Mouse (Mus musculus): ENCODE measurements at regions not wholly inside any gene's neighbourhood (a gene's known extent, or its start where the extent isn't known, plus 50 kb on each side); places are given as distances from the start of the nearest gene placed in this dataset.

DNA sequence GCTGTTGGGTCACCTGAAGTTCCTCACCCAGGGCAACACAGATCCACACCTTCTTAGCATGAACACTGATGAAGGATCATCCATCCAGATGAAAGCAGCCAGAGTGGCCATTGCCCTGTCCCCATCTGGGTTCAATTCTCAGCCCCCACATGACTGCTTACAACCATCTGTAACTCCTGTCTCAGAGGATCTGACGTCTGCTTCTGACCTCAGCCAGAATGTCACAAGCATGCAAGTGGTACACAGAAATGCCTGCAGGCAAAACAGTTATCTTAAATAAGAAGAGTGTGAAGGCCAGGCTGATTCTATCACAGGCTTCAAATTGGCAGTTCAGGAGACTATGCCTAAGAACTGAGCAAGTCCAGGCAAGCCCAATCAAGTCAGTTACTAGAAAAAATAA lies 76.2 kb upstream of the Dlg1 start:
- no peak overlapping the region for H3K27ac ChIP-seq (ENCODE audit: low read length)
- H3K36me3 ChIP-seq (ENCODE audit: control insufficient read depth, insufficient read depth) = no peaks in the 10 kb centered on the region
- H3K9me3 ChIP-seq (replicated peaks; ENCODE audit: control insufficient read depth, low read length) = no peaks in the 10 kb centered on the region
- no peak overlapping the region for H3K9ac ChIP-seq (ENCODE audit: low read depth, low read length)
- peaks cover 5% of the 10 kb centered on the region for H3K4me1 ChIP-seq (ENCODE audit: control insufficient read depth, low read depth, low read length)
- no peak overlapping the region for H3K4me2 ChIP-seq (ENCODE audit: low read depth, low read length)
- no peak for ATAC-seq (ENCODE audit: low read depth)
- H3K4me3 ChIP-seq (ENCODE audit: low read depth, low read length) = no peak overlapping the region
- no peaks in the 10 kb centered on the region for H3K27me3 ChIP-seq (ENCODE audit: control insufficient read depth, insufficient read depth, low read depth, low read length)
- WGBS (ENCODE audit: insufficient replicate concordance) = 48% methylated on average over 1 of the region's 1 CpGs

- H3K27ac ChIP-seq (ENCODE audit: low read length) = no peak overlapping the region
- no peak overlapping the region for H3K4me2 ChIP-seq (ENCODE audit: low read depth, low read length)
- H3K4me3 ChIP-seq (ENCODE audit: low read depth, low read length) = no peak overlapping the region
- 58% methylated on average over 6 of the region's 6 CpGs for WGBS (ENCODE audit: insufficient replicate concordance)
- H3K27me3 ChIP-seq (ENCODE audit: control insufficient read depth, insufficient read depth, low read depth, low read length) = no peaks in the 10 kb centered on the region
- no peak overlapping the region for H3K9ac ChIP-seq (ENCODE audit: low read depth, low read length)
- no peak for ATAC-seq (ENCODE audit: low read depth)
- H3K36me3 ChIP-seq (ENCODE audit: control insufficient read depth, insufficient read depth) = no peaks in the 10 kb centered on the region
- H3K4me1 ChIP-seq (ENCODE audit: control insufficient read depth, low read depth, low read length) = peaks cover 20% of the 10 kb centered on the region
- H3K9me3 ChIP-seq (replicated peaks; ENCODE audit: control insufficient read depth, low read length) = no peaks in the 10 kb centered on the region
Observed at GRCm38 (mm10) chr16:31589576-31589975, 73.7 kb upstream of the Dlg1 start.

- no peak for ATAC-seq (ENCODE audit: low read depth)
- H3K27ac ChIP-seq (ENCODE audit: low read length) = no peak overlapping the region
- no peaks in the 10 kb centered on the region for H3K36me3 ChIP-seq (ENCODE audit: control insufficient read depth, insufficient read depth)
- no peak overlapping the region for H3K4me2 ChIP-seq (ENCODE audit: low read depth, low read length)
- H3K4me3 ChIP-seq (ENCODE audit: low read depth, low read length) = no peak overlapping the region
- H3K9ac ChIP-seq (ENCODE audit: low read depth, low read length) = no peak overlapping the region
- WGBS (ENCODE audit: insufficient replicate concordance) = 57% methylated on average over 3 of the region's 3 CpGs
- H3K4me1 ChIP-seq (ENCODE audit: control insufficient read depth, low read depth, low read length) = peaks cover 20% of the 10 kb centered on the region
- H3K27me3 ChIP-seq (ENCODE audit: control insufficient read depth, insufficient read depth, low read depth, low read length) = no peaks in the 10 kb centered on the region
- no peaks in the 10 kb centered on the region for H3K9me3 ChIP-seq (replicated peaks; ENCODE audit: control insufficient read depth, low read length)
Observed at GRCm38 (mm10) chr16:31591565-31591964, 71.7 kb upstream of the Dlg1 start.

GRCm38 (mm10) chr16:31592014-31592871 lies 71.0 kb upstream of the Dlg1 start:
- no peak overlapping the region for H3K27ac ChIP-seq (ENCODE audit: low read length)
- H3K4me2 ChIP-seq (ENCODE audit: low read depth, low read length) = peak overlapping the region; percentile 24; the same call in 1 of the 2 replicates
- ATAC-seq (ENCODE audit: low read depth) = peak; percentile 72

DNA sequence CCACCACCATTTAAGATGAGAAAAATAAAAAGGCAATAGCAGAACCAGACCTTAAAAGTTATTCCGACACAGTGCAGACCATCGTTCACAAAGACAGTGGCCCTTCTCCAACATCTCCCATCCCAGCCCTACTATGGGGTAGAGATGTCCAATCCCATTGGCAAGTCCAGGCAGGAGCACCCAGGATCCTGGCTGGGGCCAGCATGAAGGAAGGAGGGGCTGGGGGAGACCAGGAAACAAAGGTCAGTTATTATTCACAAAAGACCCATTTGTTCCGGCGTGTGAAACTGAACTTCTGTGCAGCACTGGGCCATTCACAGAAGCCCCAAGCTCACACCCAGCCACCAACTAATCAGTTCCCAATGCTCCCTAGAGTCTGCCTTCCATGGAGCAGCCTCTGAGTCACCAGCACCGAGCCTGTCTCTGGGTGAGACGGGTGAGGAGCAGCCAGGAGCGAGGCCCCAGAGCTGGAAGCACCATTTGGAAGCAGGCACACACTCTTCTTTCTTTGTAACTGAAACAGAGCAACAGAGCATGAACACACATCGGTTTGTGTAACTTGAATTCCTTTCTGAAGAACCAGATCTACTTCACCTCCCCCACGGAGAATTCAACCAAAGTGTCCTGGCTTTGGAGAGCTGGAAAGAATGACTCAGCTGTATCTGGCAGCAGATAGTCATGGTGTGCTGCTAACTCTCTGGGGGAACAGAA lies 70.1 kb upstream of the Dlg1 start:
- WGBS (ENCODE audit: insufficient replicate concordance) = 71% methylated on average over 9 of the region's 9 CpGs
- Histone ChIP-seq H3K4me1 (ENCODE audit: control insufficient read depth, low read depth, low read length) (peaks cover 31% of the 10 kb centered on the region), H3K4me2 (ENCODE audit: low read depth, low read length) (no peak overlapping the region), H3K27me3 (ENCODE audit: control insufficient read depth, insufficient read depth, low read depth, low read length) (no peaks in the 10 kb centered on the region), H3K4me3 (ENCODE audit: low read depth, low read length) (no peak overlapping the region), H3K9ac (ENCODE audit: low read depth, low read length) (no peak overlapping the region), H3K9me3 (replicated peaks; ENCODE audit: control insufficient read depth, low read length) (no peaks in the 10 kb centered on the region), H3K27ac (ENCODE audit: low read length) (no peak overlapping the region), H3K36me3 (ENCODE audit: control insufficient read depth, insufficient read depth) (no peaks in the 10 kb centered on the region)
- no peak for ATAC-seq (ENCODE audit: low read depth)

More at GRCm38 (mm10) chr16:31592014-31592871, 71.0 kb upstream of the Dlg1 start:
- Histone ChIP-seq H3K4me3 (ENCODE audit: low read depth, low read length) (no peak overlapping the region), H3K27me3 (ENCODE audit: control insufficient read depth, insufficient read depth, low read depth, low read length) (no peaks in the 10 kb centered on the region), H3K9ac (ENCODE audit: low read depth, low read length) (no peak overlapping the region), H3K36me3 (ENCODE audit: control insufficient read depth, insufficient read depth) (no peaks in the 10 kb centered on the region), H3K9me3 (replicated peaks; ENCODE audit: control insufficient read depth, low read length) (no peaks in the 10 kb centered on the region), H3K4me1 (ENCODE audit: control insufficient read depth, low read depth, low read length) (peaks cover 23% of the 10 kb centered on the region)
- WGBS (ENCODE audit: insufficient replicate concordance) = 24% methylated on average over 7 of the region's 7 CpGs

- Histone ChIP-seq H3K9ac (ENCODE audit: low read depth, low read length) (no peak overlapping the region; the same call in none of the 2 replicates), H3K4me2 (ENCODE audit: low read depth, low read length) (peak overlapping the region; percentile 53)
Observed at GRCm38 (mm10) chr16:31597965-31598364, 65.3 kb upstream of the Dlg1 start.

GRCm38 (mm10) chr16:31598409-31598988 lies 64.7 kb upstream of the Dlg1 start:
- Histone ChIP-seq H3K27ac (ENCODE audit: low read length) (peak overlapping the region; percentile 86), H3K9me3 (replicated peaks; ENCODE audit: control insufficient read depth, low read length) (no peaks in the 10 kb centered on the region), H3K4me2 (ENCODE audit: low read depth, low read length) (peak overlapping the region; percentile 53), H3K36me3 (ENCODE audit: control insufficient read depth, insufficient read depth) (no peaks in the 10 kb centered on the region), H3K4me1 (ENCODE audit: control insufficient read depth, low read depth, low read length) (peaks cover 46% of the 10 kb centered on the region), H3K9ac (ENCODE audit: low read depth, low read length) (peak overlapping the region; percentile 43), H3K4me3 (ENCODE audit: low read depth, low read length) (no peak overlapping the region), H3K27me3 (ENCODE audit: control insufficient read depth, insufficient read depth, low read depth, low read length) (no peaks in the 10 kb centered on the region)
- 39% methylated on average over 9 of the region's 9 CpGs for WGBS (ENCODE audit: insufficient replicate concordance)
- ATAC-seq (ENCODE audit: low read depth) = peak; percentile 99

More at GRCm38 (mm10) chr16:31597965-31598364, 65.3 kb upstream of the Dlg1 start:
- 0 out of 2 replicates have a peak, but pooled peaks have one; percentile 10 for ATAC-seq (ENCODE audit: low read depth)
- WGBS (ENCODE audit: insufficient replicate concordance) = 35% methylated on average over 5 of the region's 5 CpGs
- Histone ChIP-seq H3K9me3 (replicated peaks; ENCODE audit: control insufficient read depth, low read length) (no peaks in the 10 kb centered on the region), H3K36me3 (ENCODE audit: control insufficient read depth, insufficient read depth) (no peaks in the 10 kb centered on the region), H3K4me1 (ENCODE audit: control insufficient read depth, low read depth, low read length) (peaks cover 51% of the 10 kb centered on the region), H3K27me3 (ENCODE audit: control insufficient read depth, insufficient read depth, low read depth, low read length) (no peaks in the 10 kb centered on the region), H3K27ac (ENCODE audit: low read length) (peak overlapping the region; percentile 86), H3K4me3 (ENCODE audit: low read depth, low read length) (no peak overlapping the region)

- H3K4me3 ChIP-seq (ENCODE audit: low read depth, low read length) = no peak overlapping the region
- 69% methylated on average over 6 of the region's 6 CpGs for WGBS (ENCODE audit: insufficient replicate concordance)
- H3K4me1 ChIP-seq (ENCODE audit: control insufficient read depth, low read depth, low read length) = peaks cover 42% of the 10 kb centered on the region
- no peak for ATAC-seq (ENCODE audit: low read depth)
- H3K36me3 ChIP-seq (ENCODE audit: control insufficient read depth, insufficient read depth) = no peaks in the 10 kb centered on the region
- no peaks in the 10 kb centered on the region for H3K27me3 ChIP-seq (ENCODE audit: control insufficient read depth, insufficient read depth, low read depth, low read length)
- H3K4me2 ChIP-seq (ENCODE audit: low read depth, low read length) = peak overlapping the region; percentile 53
- peak overlapping the region; percentile 86 for H3K27ac ChIP-seq (ENCODE audit: low read length)
- no peaks in the 10 kb centered on the region for H3K9me3 ChIP-seq (replicated peaks; ENCODE audit: control insufficient read depth, low read length)
- H3K9ac ChIP-seq (ENCODE audit: low read depth, low read length) = peak overlapping the region; percentile 43
Observed at GRCm38 (mm10) chr16:31598989-31599421, 64.2 kb upstream of the Dlg1 start.

Measured in liver, embryonic 16.5 days (tissue).